Mouse (Mus musculus): ENCODE measurements at regions not wholly inside any gene's neighbourhood (a gene's known extent, or its start where the extent isn't known, plus 50 kb on each side); places are given as distances from the start of the nearest gene placed in this dataset.
"Not testable (repeated sequence)": the region's sequence is repeated elsewhere in the genome, so short reads cannot be mapped to it uniquely, and the experiment has no call there.

- no peak for DNase-seq
Observed at GRCm38 (mm10) chr1:43305349-43306278, 108.8 kb upstream of the Fhl2 start.

- peak; percentile 62 for DNase-seq
Observed at GRCm38 (mm10) chr1:43310711-43311695, 114.2 kb upstream of the Fhl2 start.

- not testable (repeated sequence) for DNase-seq
Observed at GRCm38 (mm10) chr1:43316331-43316730, 119.5 kb upstream of the Fhl2 start.

- no peak for DNase-seq
Observed at GRCm38 (mm10) chr1:43317076-43317871, 120.5 kb upstream of the Fhl2 start.

GRCm38 (mm10) chr1:43333488-43333887 lies 110.9 kb upstream of the Nck2 start:
- DNase-seq, result not testable (repeated sequence)

GRCm38 (mm10) chr1:43337168-43337784 lies 107.1 kb upstream of the Nck2 start:
- DNase-seq, result peak; percentile 95

- DNase-seq, result peak; percentile 36
Observed at GRCm38 (mm10) chr1:43338096-43338915, 106.1 kb upstream of the Nck2 start.

GRCm38 (mm10) chr1:43342848-43343247 lies 101.5 kb upstream of the Nck2 start:
- DNase-seq, result no peak

GRCm38 (mm10) chr1:43343410-43343809 lies 101.0 kb upstream of the Nck2 start:
- no peak for DNase-seq

GRCm38 (mm10) chr1:43344001-43344400 lies 100.4 kb upstream of the Nck2 start:
- no peak for DNase-seq

GRCm38 (mm10) chr1:43347152-43347551 lies 97.2 kb upstream of the Nck2 start:
- DNase-seq, result no peak

- no peak for DNase-seq
Observed at GRCm38 (mm10) chr1:43349966-43350365, 94.4 kb upstream of the Nck2 start.

GRCm38 (mm10) chr1:43358191-43358590 lies 86.2 kb upstream of the Nck2 start:
- DNase-seq, result peak; percentile 52

- DNase-seq, result no peak
Observed at GRCm38 (mm10) chr1:43359662-43360061, 84.7 kb upstream of the Nck2 start.

GRCm38 (mm10) chr1:43360291-43360690 lies 84.1 kb upstream of the Nck2 start:
- no peak for DNase-seq

GRCm38 (mm10) chr1:43360741-43361140 lies 83.6 kb upstream of the Nck2 start:
- peak; percentile 17 for DNase-seq

- DNase-seq, result peak; percentile 30
Observed at GRCm38 (mm10) chr1:43361455-43361863, 82.9 kb upstream of the Nck2 start.

- no peak for DNase-seq
Observed at GRCm38 (mm10) chr1:43362136-43362535, 82.2 kb upstream of the Nck2 start.

GRCm38 (mm10) chr1:43363178-43363577 lies 81.2 kb upstream of the Nck2 start:
- peak; percentile 21 for DNase-seq

- no peak for DNase-seq
Observed at GRCm38 (mm10) chr1:43366433-43366832, 77.9 kb upstream of the Nck2 start.

All from kidney, postnatal 10 days (tissue).